Mouse (Mus musculus): ENCODE results near the gene Gm9112.
"Not testable (repeated sequence)": the region's sequence is repeated elsewhere in the genome, so short reads cannot be mapped to it uniquely, and the experiment has no call there.

The Gm9112 gene

DNA sequence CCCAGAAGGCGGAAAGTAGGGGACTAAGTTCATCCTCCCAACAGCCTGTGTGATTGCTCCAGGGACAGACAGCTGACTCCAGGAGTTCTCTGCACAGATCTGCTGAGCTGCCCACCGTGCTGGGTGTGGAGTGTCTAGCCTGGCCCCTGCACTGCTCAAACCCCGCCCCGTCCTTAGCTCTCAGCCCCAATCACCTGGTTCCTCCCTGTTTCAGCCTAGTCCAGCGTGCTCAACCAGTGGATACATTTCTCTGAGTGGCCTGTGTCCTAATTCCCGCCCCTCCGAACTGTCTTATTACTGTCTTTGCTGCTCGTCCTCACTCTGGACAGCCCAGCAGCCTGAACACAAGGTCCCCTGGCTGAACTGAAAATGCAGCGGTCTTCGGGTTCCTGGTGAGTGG, at the start of gene Gm9112, which contains the start of gene Dmrtc1b:
Gene Gm9112, minus strand, starts transcription at position 101 of the 400 bp plus-strand sequence.
Gene Dmrtc1b, plus strand, starts transcription at position 331 of the 400 bp plus-strand sequence.
- not testable (repeated sequence) for DNase-seq (ENCODE audit: low read depth, low spot score)

DNA sequence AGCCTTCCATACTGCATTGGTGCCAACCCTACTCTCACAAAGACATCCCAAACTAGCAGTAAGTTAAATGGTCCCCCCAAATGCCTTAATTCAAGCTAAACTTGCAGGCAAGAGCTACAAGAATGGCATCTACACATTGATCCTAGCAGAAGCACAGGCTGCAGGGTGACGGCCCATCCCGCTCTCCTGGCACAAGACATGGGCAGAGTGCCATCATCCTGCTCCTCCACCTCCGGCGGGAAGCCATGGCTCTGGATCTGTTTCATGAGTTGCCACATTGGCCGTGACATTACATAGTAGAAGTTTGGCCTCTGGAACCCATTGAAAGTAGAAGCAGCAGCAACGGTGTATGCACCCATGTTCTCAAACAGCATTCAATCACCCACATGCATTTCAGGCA, 16.8 kb upstream of the Gm9112 start:
- not testable (repeated sequence) for DNase-seq (ENCODE audit: low read depth, low spot score)

DNA sequence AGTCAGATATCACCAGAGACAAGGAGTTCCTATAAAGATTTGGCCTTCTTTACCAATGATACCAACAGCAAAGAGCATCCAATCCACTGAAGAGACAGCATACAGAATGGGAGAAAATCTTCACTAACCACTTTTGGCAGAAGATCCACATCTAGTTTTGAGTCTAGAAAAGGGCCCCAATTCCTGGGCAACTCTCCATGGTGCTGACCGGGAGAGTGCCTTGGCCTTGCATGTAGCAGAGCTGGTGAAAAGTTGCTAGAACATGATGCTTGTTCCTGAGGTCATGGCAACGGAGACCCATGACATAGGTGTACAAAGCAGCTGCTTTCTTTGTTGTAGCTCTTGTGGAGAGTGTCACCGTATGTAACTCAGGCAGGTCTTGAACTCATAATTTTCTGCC, 6.8 kb downstream of the Gm9112 start:
- DNase-seq (ENCODE audit: low read depth, low spot score): peak; percentile 12

DNA sequence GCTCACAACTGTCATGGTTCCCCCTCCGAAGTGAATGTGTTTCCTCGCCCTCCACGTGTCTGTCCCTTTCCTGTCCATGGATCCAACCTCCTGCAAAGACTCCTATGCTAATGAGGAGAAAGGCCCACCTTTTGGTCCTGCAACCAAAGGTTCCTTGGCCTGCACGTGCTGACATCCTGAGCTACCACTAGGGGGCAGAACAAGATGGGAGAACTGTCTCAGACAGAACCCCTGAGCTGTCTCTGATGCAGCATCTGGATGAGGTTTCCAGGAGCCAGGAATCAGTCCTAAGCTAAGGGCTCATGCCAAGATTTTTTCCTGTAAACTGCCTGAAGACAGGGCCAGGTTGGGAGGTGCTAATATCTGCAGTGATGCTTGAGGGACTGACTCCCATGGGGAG, 18.2 kb downstream of the Gm9112 start:
- DNase-seq (ENCODE audit: low read depth, low spot score): peak; percentile 2

DNA sequence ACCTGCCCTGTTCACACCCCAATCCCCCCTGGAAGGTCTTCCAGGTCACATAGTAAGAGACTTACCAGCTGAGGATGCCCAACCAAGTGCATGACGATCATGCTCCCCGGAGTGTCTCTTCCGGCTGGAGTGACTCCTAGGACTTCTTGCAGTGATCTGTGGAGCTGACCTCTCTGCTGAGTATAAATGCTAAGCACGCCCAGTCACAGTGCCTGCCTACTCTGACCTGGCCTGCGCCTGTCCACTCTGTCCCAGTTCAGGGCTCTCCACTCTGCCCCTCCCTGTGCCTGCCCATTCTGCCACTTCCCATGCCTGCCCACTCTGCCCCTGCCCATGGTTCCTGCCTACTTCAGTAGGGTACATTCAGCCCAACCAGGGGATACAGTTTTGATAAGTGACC, 20.6 kb downstream of the Gm9112 start, which contains the start of gene Gm3880:
Gene Gm3880, minus strand, starts transcription at position 101 of the 400 bp plus-strand sequence.
- DNase-seq (ENCODE audit: low read depth, low spot score): not testable (repeated sequence)

DNA sequence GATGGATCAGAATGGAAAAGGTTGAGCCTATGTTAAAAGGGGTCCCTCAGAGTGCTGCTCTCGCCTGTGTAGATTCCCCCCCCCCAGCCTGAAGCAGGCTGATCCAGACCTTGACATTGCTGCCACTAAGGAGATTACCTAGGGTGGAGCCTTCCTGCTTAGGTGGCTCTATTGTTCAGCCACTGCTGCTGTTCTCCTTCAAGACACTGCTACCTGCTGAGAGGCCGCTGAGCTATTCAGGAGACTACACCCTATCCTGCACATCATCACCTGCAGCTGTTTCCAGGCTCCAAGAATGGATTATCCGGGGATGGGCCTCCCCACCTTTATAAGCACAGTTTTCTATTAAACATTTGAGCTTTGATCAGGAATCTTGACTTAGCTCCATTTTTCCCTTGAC, 22.7 kb downstream of the Gm9112 start:
- DNase-seq (ENCODE audit: low read depth, low spot score): not testable (repeated sequence)

DNA sequence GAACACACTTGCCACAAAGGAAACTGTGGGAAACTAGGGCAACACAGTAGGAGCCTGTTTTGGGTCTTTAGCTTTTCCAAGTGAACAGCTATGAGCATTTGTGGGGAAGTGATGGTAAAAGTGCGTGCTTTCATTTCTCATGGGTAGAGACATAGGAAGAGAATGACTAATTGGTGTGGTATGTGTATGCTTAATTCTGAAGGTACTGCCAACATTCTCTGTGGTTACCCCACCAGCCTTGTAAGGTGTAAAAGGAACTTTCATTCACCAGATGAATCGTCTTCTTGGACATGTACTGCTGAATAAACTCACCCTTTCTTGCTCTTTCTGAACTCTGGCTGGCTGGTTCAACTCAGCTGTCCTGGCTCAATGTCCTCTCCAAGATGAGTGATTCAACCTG, 40.8 kb downstream of the Gm9112 start:
- DNase-seq (ENCODE audit: low read depth, low spot score): no peak

DNA sequence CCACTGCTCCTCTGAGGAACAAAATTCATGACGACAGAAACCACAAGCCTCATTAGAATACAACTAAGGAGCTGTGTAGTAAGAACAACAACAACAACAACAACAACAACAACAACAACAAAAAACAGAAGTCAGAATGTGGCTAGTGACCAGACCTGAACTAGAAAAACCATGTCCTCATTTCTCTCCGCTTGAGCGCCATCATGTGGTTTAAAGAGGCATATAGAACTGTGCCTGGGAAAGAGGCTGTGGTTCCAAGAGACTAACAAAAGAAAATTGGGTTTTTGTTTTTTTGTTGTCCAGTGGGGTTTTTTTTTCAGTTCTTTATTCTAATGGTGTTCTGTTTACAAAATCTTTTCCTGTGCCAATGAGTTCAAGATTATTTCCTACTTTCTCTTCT, 46.7 kb downstream of the Gm9112 start:
- no peak for DNase-seq (ENCODE audit: low read depth, low spot score)

Measured in forelimb bud, embryonic 11.5 days (tissue).